Mouse (Mus musculus): Measurements from ENCODE around the gene Tnik. TPM values are rescaled to one million over a fixed set of nuclear protein-coding genes. Genes with fewer than 3 reads are reported as not detected.

Tnik gene
- polyA plus RNA-seq, 1 experiment from 2014 or later, result 114 TPM

DNA sequence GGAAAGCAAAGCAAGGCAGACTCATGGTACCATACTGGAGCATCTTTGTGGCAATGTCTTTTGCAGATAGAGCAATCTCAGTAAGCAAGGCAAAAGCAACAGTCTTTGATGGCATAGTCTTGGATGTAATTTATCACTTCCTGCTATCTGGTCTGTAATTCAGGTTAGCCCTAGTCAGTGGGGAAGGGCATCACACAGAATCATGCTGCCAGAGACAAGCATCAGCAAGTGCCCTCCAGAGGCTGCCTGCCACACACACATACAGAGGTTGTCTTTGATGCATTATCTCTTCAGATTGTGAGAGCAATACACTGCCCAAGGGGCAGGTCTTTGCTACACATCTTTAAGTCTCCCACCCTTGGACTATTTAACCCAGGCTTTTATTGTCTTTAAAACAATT is 8.9 kb downstream of the Tnik start:
- ATAC-seq (ENCODE audit: low FRiP score, low TSS enrichment), result no peak
- Histone ChIP-seq H3K27me3 (ENCODE audit: control insufficient read depth, insufficient read depth, low read length) (no peaks in the 10 kb centered on the region), H3K4me1 (ENCODE audit: control insufficient read depth, insufficient read depth, low read length) (peaks cover 28% of the 10 kb centered on the region), H3K36me3 (ENCODE audit: control insufficient read depth, insufficient read depth, low read length) (no peaks in the 10 kb centered on the region), H3K27ac (replicated peaks; ENCODE audit: low read depth, low read length) (no peak overlapping the region), H3K9me3 (ENCODE audit: control insufficient read depth, low read length) (no peaks in the 10 kb centered on the region), H3K9ac (replicated peaks; ENCODE audit: low read length) (no peak overlapping the region), H3K4me3 (replicated peaks; ENCODE audit: low read depth, low read length) (no peak overlapping the region), H3K4me2 (ENCODE audit: low read length) (no peak overlapping the region)
- no peak for DNase-seq

DNA sequence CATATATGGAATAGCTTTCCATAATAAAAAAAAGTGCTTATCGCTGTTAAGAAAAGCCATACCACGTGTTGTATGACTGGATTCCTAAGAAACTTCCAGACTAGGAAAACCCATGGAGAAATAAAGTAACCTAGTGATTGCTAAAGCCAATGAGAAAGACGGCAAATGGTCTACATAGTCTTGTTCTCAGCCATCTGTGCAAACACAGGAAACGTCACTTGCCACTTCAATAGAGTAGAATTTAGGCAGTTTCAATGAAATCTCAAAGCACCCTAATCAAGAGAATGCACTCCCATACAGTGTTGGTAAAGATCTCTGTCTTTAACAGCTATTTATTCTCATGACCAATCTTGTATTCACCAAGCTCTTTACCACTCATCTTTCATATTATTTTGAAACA is 11.7 kb downstream of the Tnik start:
- ATAC-seq (ENCODE audit: low FRiP score, low TSS enrichment), result no peak
- WGBS, result 90% methylated on average over 4 of the region's 4 CpGs
- Histone ChIP-seq H3K27me3 (ENCODE audit: control insufficient read depth, insufficient read depth, low read length) (no peaks in the 10 kb centered on the region), H3K4me2 (ENCODE audit: low read length) (no peak overlapping the region), H3K9me3 (ENCODE audit: control insufficient read depth, low read length) (no peaks in the 10 kb centered on the region), H3K9ac (replicated peaks; ENCODE audit: low read length) (no peak overlapping the region), H3K4me3 (replicated peaks; ENCODE audit: low read depth, low read length) (no peak overlapping the region), H3K36me3 (ENCODE audit: control insufficient read depth, insufficient read depth, low read length) (no peaks in the 10 kb centered on the region), H3K4me1 (ENCODE audit: control insufficient read depth, insufficient read depth, low read length) (peaks cover 7% of the 10 kb centered on the region), H3K27ac (replicated peaks; ENCODE audit: low read depth, low read length) (no peak overlapping the region)
- no peak for DNase-seq

DNA sequence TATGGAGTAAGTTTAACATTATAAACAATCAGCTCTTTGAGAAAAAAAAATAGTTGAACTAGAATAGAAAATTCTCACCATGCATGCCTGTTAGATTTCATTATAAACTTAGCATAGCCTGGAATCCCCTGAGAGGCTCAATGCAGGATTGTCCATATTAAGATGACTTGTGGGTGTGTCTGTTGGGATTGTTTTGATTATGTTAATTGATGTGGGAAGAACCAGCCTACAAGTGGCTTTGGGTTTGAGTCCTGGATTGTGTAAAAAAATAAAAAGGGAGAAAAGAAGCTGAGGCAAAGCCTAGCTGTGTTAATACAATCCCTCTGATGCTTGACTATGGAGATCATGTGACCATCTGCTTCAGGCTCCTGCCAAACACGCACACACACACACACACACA is 26.7 kb downstream of the Tnik start:
- WGBS, result 88% methylated on average over 1 of the region's 1 CpGs
- Histone ChIP-seq H3K4me2 (ENCODE audit: low read length) (no peak overlapping the region), H3K9ac (replicated peaks; ENCODE audit: low read length) (no peak overlapping the region), H3K9me3 (ENCODE audit: control insufficient read depth, low read length) (no peaks in the 10 kb centered on the region), H3K4me3 (replicated peaks; ENCODE audit: low read depth, low read length) (no peak overlapping the region), H3K27me3 (ENCODE audit: control insufficient read depth, insufficient read depth, low read length) (no peaks in the 10 kb centered on the region), H3K4me1 (ENCODE audit: control insufficient read depth, insufficient read depth, low read length) (0 out of 2 replicates have a peak, but pooled peaks cover 2% of the 10 kb centered on the region), H3K36me3 (ENCODE audit: control insufficient read depth, insufficient read depth, low read length) (no peaks in the 10 kb centered on the region), H3K27ac (replicated peaks; ENCODE audit: low read depth, low read length) (no peak overlapping the region)
- DNase-seq, result no peak
- no peak for ATAC-seq (ENCODE audit: low FRiP score, low TSS enrichment)

DNA sequence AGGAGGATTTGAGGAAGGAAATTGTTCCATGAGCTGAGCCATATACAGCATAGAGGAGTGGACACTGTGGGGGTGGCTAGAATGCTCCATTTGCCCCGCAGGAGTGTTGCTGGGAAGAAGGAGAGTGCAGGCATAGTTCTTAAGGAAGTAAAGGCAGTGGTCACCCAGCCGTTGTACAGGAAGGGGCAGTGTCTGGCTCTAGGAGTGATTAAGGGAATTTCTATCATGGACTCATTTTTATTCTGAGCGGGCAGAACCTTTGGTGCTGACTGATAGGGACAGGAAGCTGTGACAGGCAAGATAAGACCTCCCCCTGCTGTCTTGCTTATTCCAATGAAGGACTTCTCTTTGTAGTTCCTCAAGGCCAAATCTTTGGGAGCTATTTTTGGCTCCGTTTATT is 38.4 kb downstream of the Tnik start:
- Histone ChIP-seq H3K4me3 (replicated peaks; ENCODE audit: low read depth, low read length) (no peak overlapping the region), H3K9ac (replicated peaks; ENCODE audit: low read length) (no peak overlapping the region), H3K4me1 (ENCODE audit: control insufficient read depth, insufficient read depth, low read length) (no peaks in the 10 kb centered on the region), H3K9me3 (ENCODE audit: control insufficient read depth, low read length) (no peaks in the 10 kb centered on the region), H3K36me3 (ENCODE audit: control insufficient read depth, insufficient read depth, low read length) (no peaks in the 10 kb centered on the region), H3K27ac (replicated peaks; ENCODE audit: low read depth, low read length) (no peak overlapping the region), H3K4me2 (ENCODE audit: low read length) (no peak overlapping the region), H3K27me3 (ENCODE audit: control insufficient read depth, insufficient read depth, low read length) (no peaks in the 10 kb centered on the region)
- WGBS, result 83% methylated on average over 4 of the region's 4 CpGs
- ATAC-seq (ENCODE audit: low FRiP score, low TSS enrichment), result no peak
- no peak for DNase-seq

DNA sequence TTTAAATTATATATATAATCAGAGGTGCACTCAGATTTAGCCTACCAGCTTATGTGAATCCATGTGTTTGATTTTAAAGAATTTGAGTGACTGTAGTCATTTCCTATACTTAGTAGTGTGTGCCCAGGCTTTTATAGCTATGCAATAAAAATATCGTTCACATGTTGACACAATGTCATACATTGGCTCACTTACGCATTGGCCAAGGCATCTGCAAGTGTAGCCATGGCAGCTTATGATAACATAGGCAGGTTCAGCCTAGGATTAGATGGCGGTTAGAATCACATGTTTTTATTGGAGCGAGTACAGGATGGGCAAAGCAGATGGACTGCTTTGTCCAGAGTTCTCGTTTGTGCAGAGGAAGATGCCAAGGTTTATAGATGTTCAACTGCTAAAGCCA is 40.9 kb downstream of the Tnik start:
- DNase-seq (no peak), ATAC-seq (ENCODE audit: low FRiP score, low TSS enrichment) (no peak)
- Histone ChIP-seq H3K4me3 (replicated peaks; ENCODE audit: low read depth, low read length) (no peak overlapping the region), H3K27ac (replicated peaks; ENCODE audit: low read depth, low read length) (no peak overlapping the region), H3K4me2 (ENCODE audit: low read length) (no peak overlapping the region), H3K9ac (replicated peaks; ENCODE audit: low read length) (no peak overlapping the region), H3K9me3 (ENCODE audit: control insufficient read depth, low read length) (no peaks in the 10 kb centered on the region), H3K27me3 (ENCODE audit: control insufficient read depth, insufficient read depth, low read length) (no peaks in the 10 kb centered on the region), H3K4me1 (ENCODE audit: control insufficient read depth, insufficient read depth, low read length) (no peaks in the 10 kb centered on the region), H3K36me3 (ENCODE audit: control insufficient read depth, insufficient read depth, low read length) (no peaks in the 10 kb centered on the region)
- WGBS, result 94% methylated on average over 5 of the region's 5 CpGs

DNA sequence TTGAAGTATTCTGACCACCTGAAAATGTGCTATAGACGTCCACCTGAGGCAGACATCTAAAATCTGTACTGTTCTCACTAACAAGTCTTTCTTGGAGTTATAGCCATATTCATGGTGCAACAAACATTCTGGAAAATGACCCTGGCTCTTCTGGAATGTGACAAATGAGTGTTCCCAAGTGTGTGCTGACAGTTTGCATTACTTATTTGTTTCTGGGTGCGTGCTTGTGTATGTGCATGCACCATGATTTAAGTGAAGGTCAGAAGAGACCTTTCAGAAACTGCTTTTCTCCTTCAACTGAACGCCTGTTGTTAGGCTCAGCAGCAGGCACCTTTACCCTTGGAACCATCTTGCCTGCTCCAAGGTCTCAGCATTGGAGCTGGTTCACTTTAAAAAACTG is 43.8 kb downstream of the Tnik start:
- H3K4me1 ChIP-seq (ENCODE audit: control insufficient read depth, insufficient read depth, low read length), result no peaks in the 10 kb centered on the region
- ATAC-seq (ENCODE audit: low FRiP score, low TSS enrichment), result no peak
- H3K27ac ChIP-seq (replicated peaks; ENCODE audit: low read depth, low read length), result no peak overlapping the region
- no peak overlapping the region for H3K9ac ChIP-seq (replicated peaks; ENCODE audit: low read length)
- H3K9me3 ChIP-seq (ENCODE audit: control insufficient read depth, low read length), result no peaks in the 10 kb centered on the region
- 88% methylated on average over 3 of the region's 3 CpGs for WGBS
- no peaks in the 10 kb centered on the region for H3K36me3 ChIP-seq (ENCODE audit: control insufficient read depth, insufficient read depth, low read length)
- DNase-seq, result no peak
- H3K27me3 ChIP-seq (ENCODE audit: control insufficient read depth, insufficient read depth, low read length), result no peaks in the 10 kb centered on the region
- no peak overlapping the region for H3K4me2 ChIP-seq (ENCODE audit: low read length)
- H3K4me3 ChIP-seq (replicated peaks; ENCODE audit: low read depth, low read length), result no peak overlapping the region

DNA sequence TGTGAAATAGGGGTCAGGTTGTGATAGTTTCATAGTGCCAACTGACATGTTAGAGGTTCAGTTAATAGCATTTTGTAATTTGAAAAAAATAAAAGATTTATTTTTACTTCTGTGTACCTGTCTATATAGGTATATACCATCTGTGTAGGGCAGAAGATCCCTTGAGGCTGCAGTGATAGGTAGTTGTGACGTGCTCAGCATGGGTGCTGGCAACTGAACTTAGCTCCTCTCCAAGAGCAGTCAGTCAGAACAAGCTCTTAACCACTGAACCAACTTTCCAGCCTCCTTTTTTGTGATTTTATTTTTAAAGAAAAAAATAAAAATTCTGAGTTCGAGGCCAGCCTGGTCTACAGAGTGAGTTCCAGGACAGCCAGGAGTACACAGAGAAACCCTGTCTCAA is 51.4 kb downstream of the Tnik start:
- 91% methylated on average over 2 of the region's 2 CpGs for WGBS
- Histone ChIP-seq H3K4me3 (replicated peaks; ENCODE audit: low read depth, low read length) (no peak overlapping the region), H3K27ac (replicated peaks; ENCODE audit: low read depth, low read length) (no peak overlapping the region), H3K9me3 (ENCODE audit: control insufficient read depth, low read length) (no peaks in the 10 kb centered on the region), H3K4me1 (ENCODE audit: control insufficient read depth, insufficient read depth, low read length) (no peaks in the 10 kb centered on the region), H3K9ac (replicated peaks; ENCODE audit: low read length) (no peak overlapping the region), H3K4me2 (ENCODE audit: low read length) (no peak overlapping the region), H3K27me3 (ENCODE audit: control insufficient read depth, insufficient read depth, low read length) (no peaks in the 10 kb centered on the region), H3K36me3 (ENCODE audit: control insufficient read depth, insufficient read depth, low read length) (no peaks in the 10 kb centered on the region)
- no peak for DNase-seq
- ATAC-seq (ENCODE audit: low FRiP score, low TSS enrichment), result no peak

DNA sequence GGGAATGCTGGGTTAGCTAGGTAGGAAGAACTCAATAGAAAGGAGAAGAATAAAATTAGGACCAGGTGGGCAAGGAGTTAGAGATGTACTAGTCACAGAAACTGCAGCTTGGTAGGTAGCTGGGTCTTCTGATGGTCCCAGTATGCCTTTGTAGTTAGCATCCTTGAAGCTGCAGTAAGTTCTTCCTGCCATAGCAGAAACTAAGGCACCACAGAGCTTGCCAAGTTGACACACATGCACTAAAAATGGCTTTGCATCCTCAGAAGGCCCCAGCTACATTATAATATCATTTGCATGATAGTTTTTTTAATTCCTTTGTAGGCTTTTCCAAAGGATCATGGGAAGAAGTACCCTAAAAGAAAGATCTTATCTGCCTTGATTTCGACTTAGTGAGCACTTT is 54.3 kb downstream of the Tnik start:
- DNase-seq, result no peak
- no peak overlapping the region for H3K4me2 ChIP-seq (ENCODE audit: low read length)
- no peaks in the 10 kb centered on the region for H3K36me3 ChIP-seq (ENCODE audit: control insufficient read depth, insufficient read depth, low read length)
- no peak for ATAC-seq (ENCODE audit: low FRiP score, low TSS enrichment)
- no peaks in the 10 kb centered on the region for H3K9me3 ChIP-seq (ENCODE audit: control insufficient read depth, low read length)
- H3K4me3 ChIP-seq (replicated peaks; ENCODE audit: low read depth, low read length), result no peak overlapping the region
- H3K4me1 ChIP-seq (ENCODE audit: control insufficient read depth, insufficient read depth, low read length), result no peaks in the 10 kb centered on the region
- H3K27me3 ChIP-seq (ENCODE audit: control insufficient read depth, insufficient read depth, low read length), result no peaks in the 10 kb centered on the region
- H3K9ac ChIP-seq (replicated peaks; ENCODE audit: low read length), result no peak overlapping the region
- no peak overlapping the region for H3K27ac ChIP-seq (replicated peaks; ENCODE audit: low read depth, low read length)
- 79% methylated on average over 1 of the region's 1 CpGs for WGBS

DNA sequence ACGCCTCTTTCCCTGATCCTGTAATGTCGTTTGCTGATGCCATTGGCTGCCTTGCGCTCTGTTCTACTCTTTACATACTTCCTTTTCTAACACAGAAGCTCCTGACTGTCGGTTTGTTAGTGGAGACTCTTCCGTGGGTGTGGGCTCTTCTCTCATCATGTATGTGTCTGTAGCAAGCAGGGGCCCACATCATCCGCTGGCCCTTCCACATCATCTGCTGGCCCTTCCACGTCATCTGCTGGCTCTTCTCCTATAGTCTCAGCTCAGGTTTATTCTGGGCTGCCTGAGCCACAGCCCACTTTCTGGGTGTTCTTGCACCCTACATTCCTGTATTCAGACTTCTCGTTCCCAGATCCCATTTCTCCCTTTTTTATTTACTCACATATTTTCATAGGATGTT is 58.6 kb downstream of the Tnik start:
- Histone ChIP-seq H3K4me1 (ENCODE audit: control insufficient read depth, insufficient read depth, low read length) (no peaks in the 10 kb centered on the region), H3K36me3 (ENCODE audit: control insufficient read depth, insufficient read depth, low read length) (no peaks in the 10 kb centered on the region), H3K4me3 (replicated peaks; ENCODE audit: low read depth, low read length) (no peak overlapping the region), H3K4me2 (ENCODE audit: low read length) (no peak overlapping the region), H3K9me3 (ENCODE audit: control insufficient read depth, low read length) (no peaks in the 10 kb centered on the region), H3K27ac (replicated peaks; ENCODE audit: low read depth, low read length) (no peak overlapping the region), H3K27me3 (ENCODE audit: control insufficient read depth, insufficient read depth, low read length) (no peaks in the 10 kb centered on the region), H3K9ac (replicated peaks; ENCODE audit: low read length) (no peak overlapping the region)
- 90% methylated on average over 8 of the region's 8 CpGs for WGBS
- no peak for ATAC-seq (ENCODE audit: low FRiP score, low TSS enrichment)
- DNase-seq, result no peak
